Mouse (Mus musculus) myocyte (in vitro differentiated cells): ENCODE data around the gene Creb3l1.

Experiments used
- POLR2A ChIP-seq: IDR thresholded peaks from one replicate; pipeline ENCODE4 v1.6.1; 2011; ENCODE audit warnings: low read depth, mild to moderate bottlenecking, control low read depth, moderate library complexity; ENCODE audit not compliant: insufficient read length
- TCF12 ChIP-seq: IDR thresholded peaks from one replicate; pipeline ENCODE4 v1.6.1; 2011; ENCODE audit warnings: mild to moderate bottlenecking, control low read depth; ENCODE audit not compliant: poor library complexity, insufficient read depth, severe bottlenecking

- TF ChIP-seq POLR2A (peak; percentile 36), TCF12 (no peak)
These were observed 73.8 kb downstream of the Creb3l1 start for GRCm38 (mm10) chr2:91950275-91951085.
